Mouse (Mus musculus) CH12.LX (cell line): ENCODE data around the gene Sipa1l3.

ENCODE experiments used
- POLR2A ChIP-seq: IDR thresholded peaks from 2 replicates; pipeline ENCODE4 v1.6.1; 2011; ENCODE audit warnings: low read depth, mild to moderate bottlenecking, improper control_type of control experiment, low read length
- RCOR1 ChIP-seq: conservative IDR thresholded peaks from 2 replicates; pipeline ENCODE4 v1.6.1; 2012; ENCODE audit warnings: low read depth, mild to moderate bottlenecking, inconsistent platforms, low read length, improper control_type of control experiment
- TCF12 ChIP-seq: IDR thresholded peaks from 2 replicates; pipeline ENCODE4 v1.6.1; 2014; ENCODE audit warnings: low read depth, mild to moderate bottlenecking, inconsistent platforms, low read length, improper control_type of control experiment
- UBTF ChIP-seq: IDR thresholded peaks from 2 replicates; pipeline ENCODE4 v1.6.1; 2012; ENCODE audit warnings: low read depth, mild to moderate bottlenecking, inconsistent platforms, low read length, improper control_type of control experiment, moderate library complexity

DNA sequence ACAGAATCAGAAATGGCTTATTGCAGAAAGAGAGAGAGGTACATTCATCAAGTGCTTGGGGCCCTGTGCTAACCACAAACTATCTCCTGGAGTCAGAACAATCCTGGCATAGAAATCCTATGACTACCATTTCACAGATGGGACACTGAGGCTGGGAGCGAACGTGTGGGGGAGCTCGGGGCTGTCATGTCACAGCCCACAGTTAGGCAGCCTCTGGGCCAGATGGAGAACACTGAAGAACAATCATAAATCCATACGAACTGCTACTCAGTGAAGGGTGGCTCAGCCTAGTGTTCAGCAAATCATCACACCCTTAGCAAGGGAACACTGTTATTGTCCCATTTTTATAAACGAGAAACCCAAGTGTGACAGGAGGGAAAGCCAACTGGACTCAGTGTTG lies 1.3 kb downstream of the Sipa1l3 start:
- TF ChIP-seq UBTF (no peak), RCOR1 (no peak), POLR2A (no peak), TCF12 (no peak)
